Comparison of ENCODE assay signal across 7 mouse cellular contexts in the genomic region with DNA sequence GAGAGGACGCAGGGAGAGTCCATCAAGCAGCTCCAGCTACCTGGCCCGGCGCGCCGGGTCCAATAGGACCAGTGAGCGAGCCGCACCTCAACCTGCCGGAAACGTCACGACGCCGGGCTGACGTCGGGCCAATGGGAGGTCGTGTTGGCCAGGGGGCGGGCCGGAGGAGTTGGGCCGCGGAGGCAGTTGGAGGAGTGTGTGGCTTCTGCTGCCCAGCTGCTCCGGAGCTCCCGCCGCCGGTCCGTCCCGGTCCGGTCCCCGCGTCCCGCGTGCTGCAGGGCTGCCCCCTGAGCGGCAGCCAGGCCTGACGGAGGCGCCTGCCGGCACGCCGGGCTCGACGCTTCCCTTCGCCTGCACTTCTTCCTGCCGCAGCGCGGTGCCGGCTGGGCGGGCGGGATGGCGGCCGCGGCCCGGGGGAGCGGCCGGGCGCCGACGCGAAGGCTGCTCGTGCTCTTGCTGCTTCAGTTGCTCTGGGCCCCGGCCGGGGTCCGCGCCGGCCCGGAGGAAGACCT. TPM values are rescaled to one million over a fixed set of nuclear protein-coding genes. Genes with fewer than 3 reads are reported as not detected.
DNase-seq lines count a peak whose midpoint lies in the region; ATAC-seq and TF ChIP-seq lines count a peak whose summit lies in the region.

A gene (plus strand): TSS at position 131 of the 512 bp plus-strand sequence.

- H3K4me1 ChIP-seq in intestine, postnatal 0 days (replicated peaks; ENCODE audit: control insufficient read depth, insufficient read depth, low read length): 0 out of 2 replicates have a peak, but pooled peaks cover 4% of the 10 kb centered on the region
- H3K4me1 ChIP-seq in midbrain, embryonic 12.5 days: peaks cover 18% of the 10 kb centered on the region
- H3K4me1 ChIP-seq in small intestine, adult 2 months (ENCODE audit: control insufficient read depth, insufficient read depth, insufficient read length, low read length): peaks cover 8% of the 10 kb centered on the region; the same call in 1 of the 2 replicates

- DNase-seq in adrenal gland, adult 8-10 months: peak; percentile 92
- peak; percentile 92 for DNase-seq in embryo, embryonic 9.5 days (ENCODE audit: extremely low spot score)
- DNase-seq in gonadal fat pad, adult 2 months (ENCODE audit: low read depth): no peak
- peak; percentile 94 for DNase-seq in left cerebral cortex, postnatal 4 days

- TF ChIP-seq POLR2A in small intestine, adult 2 months (IDR thresholded peaks at IDR 0.05; ENCODE audit: low read depth, low read length): peak; percentile 91

- intact Hi-C loops in left cerebral cortex, postnatal 4 days (cut with DNase I): no loop called here

- peak within 1 kb of the TSS; percentile 76 for H3K9ac ChIP-seq in intestine, postnatal 0 days (ENCODE audit: low read depth, low read length)
- H3K9ac ChIP-seq in midbrain, embryonic 12.5 days (replicated peaks): peak within 1 kb of the TSS; percentile 96

- H3K4me2 ChIP-seq in intestine, postnatal 0 days (replicated peaks; ENCODE audit: low read depth): peak within 1 kb of the TSS; percentile 76
- peak within 1 kb of the TSS; percentile 73 for H3K4me2 ChIP-seq in midbrain, embryonic 12.5 days (replicated peaks)

- H3K27me3 ChIP-seq in intestine, postnatal 0 days (replicated peaks; ENCODE audit: control insufficient read depth, insufficient read depth, low read length): no peaks in the 10 kb centered on the region
- peaks cover 8% of the 10 kb centered on the region for H3K27me3 ChIP-seq in midbrain, embryonic 12.5 days
- no peaks in the 10 kb centered on the region for H3K27me3 ChIP-seq in small intestine, adult 2 months (ENCODE audit: control insufficient read depth, insufficient read depth, low read length)

- peak within 1 kb of the TSS; percentile 96 for H3K27ac ChIP-seq in intestine, postnatal 0 days (ENCODE audit: low read depth, low read length)
- peak within 1 kb of the TSS; percentile 97 for H3K27ac ChIP-seq in midbrain, embryonic 12.5 days (replicated peaks)
- H3K27ac ChIP-seq in small intestine, adult 2 months (ENCODE audit: insufficient read depth, low read depth, low read length): peak within 1 kb of the TSS; percentile 68

- peaks cover 3% of the 10 kb centered on the region; the same call in 1 of the 2 replicates for H3K36me3 ChIP-seq in intestine, postnatal 0 days (ENCODE audit: control insufficient read depth, insufficient read depth)
- no peaks in the 10 kb centered on the region for H3K36me3 ChIP-seq in midbrain, embryonic 12.5 days
- 0 out of 2 replicates have a peak, but pooled peaks cover 1% of the 10 kb centered on the region for H3K36me3 ChIP-seq in small intestine, adult 2 months (ENCODE audit: control insufficient read depth, insufficient read depth, low read length)

- no peaks in the 10 kb centered on the region for H3K9me3 ChIP-seq in intestine, postnatal 0 days (ENCODE audit: control insufficient read depth)
- H3K9me3 ChIP-seq in midbrain, embryonic 12.5 days: no peaks in the 10 kb centered on the region

- peak within 1 kb of the TSS; percentile 88 for H3K4me3 ChIP-seq in intestine, postnatal 0 days (ENCODE audit: low read depth, low read length)
- peak within 1 kb of the TSS; percentile 93 for H3K4me3 ChIP-seq in midbrain, embryonic 12.5 days
- peak within 1 kb of the TSS; percentile 86 for H3K4me3 ChIP-seq in small intestine, adult 2 months (ENCODE audit: low read depth, low read length)

- peak; percentile 98 for ATAC-seq in intestine, postnatal 0 days
- ATAC-seq in midbrain, embryonic 12.5 days (ENCODE audit: low FRiP score, low read depth): peak; percentile 97

- TF ChIP-seq CTCF in intestine, postnatal 0 days (IDR thresholded peaks at IDR 0.05; ENCODE audit: low read depth): no peak
- no peak for TF ChIP-seq CTCF in small intestine, adult 2 months (IDR thresholded peaks at IDR 0.05; ENCODE audit: extremely low read depth, insufficient read length, insufficient replicate concordance, low read depth, low read length)

- WGBS in intestine, postnatal 0 days: under 1% methylated on average over 55 of the region's 62 CpGs
- WGBS in midbrain, embryonic 12.5 days: 0% methylated on average over 53 of the region's 62 CpGs
- 1% methylated on average over 62 of the region's 62 CpGs for WGBS in small intestine, adult 2 months

RNA-seq across cellular contexts. Expression of the gene that starts here (rescaled TPM):
- total RNA-seq in adrenal gland, adult 8-10 months (2022): 10 to 100 TPM; 35.7 to 53.4 (median 42.6) TPM
- 50.2 and 51.2 TPM in 2 replicates for polyA plus RNA-seq in gonadal fat pad, adult 2 months (2012; rRNA removed)
- polyA plus RNA-seq in intestine, postnatal 0 days (2015; fragmentation: Nextera tagmentation; extraction: Ambion mirVana): 75.1 and 75.9 TPM in 2 replicates
- total RNA-seq in left cerebral cortex, postnatal 4 days (2021): 10 to 100 TPM; 47.1 to 47.4 TPM
- polyA plus RNA-seq in midbrain, embryonic 12.5 days (2016; fragmentation: Nextera tagmentation; extraction: Ambion mirVana): 90.9 and 96.8 TPM in 2 replicates
- 47.6 and 85.6 TPM in 2 replicates for polyA plus RNA-seq in small intestine, adult 2 months (2012; rRNA removed)
